Mouse (Mus musculus) forebrain, embryonic 16.5 days (tissue): Measurements from ENCODE around the gene Akap1. TPM values are rescaled to one million over a fixed set of nuclear protein-coding genes. Genes with fewer than 3 reads are reported as not detected.
A peak's percentile ranks its signal among the peaks of the same experiment; 100 is the strongest.

ENCODE experiments used
- ATAC-seq: fragments of 200-750 bp; cut with Nextera tagmentation; 2 replicates; pipeline ENCODE4 v1.8.0; 2017; ENCODE audit warnings: mild to moderate bottlenecking, moderate library complexity
- H3K27ac ChIP-seq: fragments of 300-500 bp; sonication (generic); 2 replicates; pipeline ENCODE4 v1.5.1; 2014; ENCODE audit warnings: low read length, control low read depth
- H3K27me3 ChIP-seq: fragments of 300-500 bp; sonication (generic); replicated peaks from 2 replicates; pipeline ENCODE4 v1.6.1; 2014; ENCODE audit warnings: low read length; ENCODE audit not compliant: control insufficient read depth, insufficient read depth
- H3K36me3 ChIP-seq: fragments of 300-500 bp; sonication (generic); 2 replicates; pipeline ENCODE4 v1.6.1; 2014; ENCODE audit not compliant: control insufficient read depth, insufficient read depth
- H3K4me1 ChIP-seq: fragments of 300-500 bp; sonication (generic); replicated peaks from 2 replicates; pipeline ENCODE4 v1.6.1; 2014; ENCODE audit warnings: low read length; ENCODE audit not compliant: control insufficient read depth, insufficient read depth
- H3K4me2 ChIP-seq: fragments of 300-500 bp; sonication (generic); 2 replicates; pipeline ENCODE4 v1.6.1; 2014; ENCODE audit warnings: mild to moderate bottlenecking, low read length, control low read depth
- H3K4me3 ChIP-seq: fragments of 300-500 bp; sonication (generic); replicated peaks from 2 replicates; pipeline ENCODE4 v1.5.1; 2014; ENCODE audit warnings: mild to moderate bottlenecking, low read length, control low read depth
- H3K9ac ChIP-seq: fragments of 300-500 bp; sonication (generic); replicated peaks from 2 replicates; pipeline ENCODE4 v1.6.1; 2014; ENCODE audit warnings: low read depth, low read length, control low read depth
- H3K9me3 ChIP-seq: fragments of 300-500 bp; sonication (generic); 2 replicates; pipeline ENCODE4 v1.6.1; 2016; ENCODE audit warnings: low read length; ENCODE audit not compliant: control insufficient read depth
- WGBS: fragments of 180-500 bp; shearing (Covaris S2); extraction: QIAGEN DNeasy Blood & Tissue Kit; methylation state at CpG from one replicate; pipeline ENCODE4 v1.1.7; 2014; 5-methylcytosine and 5-hydroxymethylcytosine counted together
- polyA plus RNA-seq: library from polyadenylated mRNA; unstranded; fragments of >200 nt; fragmentation: Nextera tagmentation; extraction: Ambion mirVana; gene quantifications from 2 replicates; pipeline ENCODE4 v1.2.1, GENCODE M21; 2015

The Akap1 gene
- polyA plus RNA-seq, result 37.5 and 40.7 TPM in 2 replicates

DNA sequence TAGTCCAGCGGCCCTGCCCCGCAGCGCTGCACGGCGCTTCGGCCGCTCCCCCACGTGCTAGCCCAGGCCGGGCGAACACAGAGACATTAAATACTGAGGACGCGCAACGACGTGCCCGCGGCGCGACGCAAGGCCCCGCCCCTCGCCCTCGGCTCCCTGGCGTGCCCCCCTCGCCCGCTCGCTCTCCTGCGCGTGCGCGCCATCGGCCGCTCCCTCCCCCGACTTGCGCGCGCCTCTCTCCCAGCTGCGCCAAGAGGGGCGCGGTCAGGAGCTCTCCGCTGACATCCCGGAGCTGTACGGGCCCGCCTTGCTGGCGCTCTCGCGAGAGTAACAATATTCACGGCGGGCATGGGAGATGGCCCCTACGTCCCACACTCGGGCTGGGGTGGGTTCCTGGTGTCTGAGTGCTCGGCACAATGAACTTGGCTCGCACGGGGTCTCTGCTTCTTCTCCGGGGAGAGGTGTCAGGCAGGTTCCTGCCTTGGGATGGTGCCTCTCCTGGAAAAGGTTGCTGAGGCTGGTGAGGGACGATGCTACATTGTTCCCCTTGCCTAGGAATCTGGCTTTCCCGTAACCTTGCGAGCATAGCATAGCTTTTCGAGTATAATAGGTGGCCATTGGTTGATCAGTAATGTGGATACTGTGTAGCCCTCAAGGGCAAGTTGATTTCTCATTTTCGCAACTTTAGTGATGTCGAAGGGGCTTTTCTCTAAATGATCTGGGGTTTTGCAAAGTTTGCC is at the start of gene Akap1:
Gene Akap1 (minus strand): TSS at position 129 of the 740 bp plus-strand sequence.
- H3K9ac ChIP-seq, result peak within 1 kb of the TSS; percentile 77
- H3K27ac ChIP-seq, result peak within 1 kb of the TSS; percentile 90
- H3K4me3 ChIP-seq, result peak within 1 kb of the TSS; percentile 71
- H3K36me3 ChIP-seq, result no peaks in the 10 kb centered on the region
- WGBS, result 1% methylated on average over 58 of the region's 60 CpGs
- H3K27me3 ChIP-seq, result no peaks in the 10 kb centered on the region
- ATAC-seq, result peak; percentile 99
- H3K4me1 ChIP-seq, result peaks cover 22% of the 10 kb centered on the region
- H3K4me2 ChIP-seq, result peak within 1 kb of the TSS; percentile 98
- H3K9me3 ChIP-seq, result no peaks in the 10 kb centered on the region

DNA sequence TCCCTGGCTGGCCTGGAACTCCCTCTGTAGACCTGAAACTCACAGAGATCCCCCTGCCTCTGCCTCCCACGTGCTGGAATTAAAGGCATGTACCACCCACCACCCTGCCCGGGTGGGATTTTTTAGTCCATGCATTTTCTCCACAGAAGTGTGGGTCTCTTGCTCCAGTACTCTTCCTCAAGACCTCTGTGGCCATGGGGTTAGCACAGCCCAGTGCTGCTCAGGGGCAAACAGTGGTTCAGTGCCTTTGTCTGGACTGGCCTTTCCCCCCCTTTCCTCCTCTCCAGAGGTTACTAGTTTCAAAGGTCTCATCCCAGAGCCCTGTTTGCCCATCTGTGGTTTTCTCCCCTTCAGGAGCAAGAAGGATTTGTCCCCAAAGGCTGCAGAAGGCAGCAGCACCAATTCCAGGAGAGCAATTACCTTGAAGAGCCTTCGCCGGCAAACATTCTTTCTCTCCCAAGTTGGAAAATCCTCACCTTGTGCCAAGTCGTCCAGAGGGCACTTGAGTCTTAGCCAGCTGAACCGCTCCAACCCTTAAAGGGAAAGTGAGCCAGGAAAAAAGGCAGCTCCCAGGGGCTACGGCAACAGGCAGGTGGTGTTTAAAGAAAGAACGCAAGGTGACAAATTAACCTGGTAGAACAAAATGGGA is 45.1 kb upstream of the Akap1 start:
- no peak overlapping the region for H3K9ac ChIP-seq
- ATAC-seq, result no peak
- H3K4me2 ChIP-seq, result no peak overlapping the region
- WGBS, result 73% methylated on average over 8 of the region's 8 CpGs
- H3K9me3 ChIP-seq, result no peaks in the 10 kb centered on the region
- H3K4me3 ChIP-seq, result no peak overlapping the region
- no peaks in the 10 kb centered on the region for H3K36me3 ChIP-seq
- no peak overlapping the region for H3K27ac ChIP-seq
- H3K27me3 ChIP-seq, result no peaks in the 10 kb centered on the region
- no peaks in the 10 kb centered on the region for H3K4me1 ChIP-seq

DNA sequence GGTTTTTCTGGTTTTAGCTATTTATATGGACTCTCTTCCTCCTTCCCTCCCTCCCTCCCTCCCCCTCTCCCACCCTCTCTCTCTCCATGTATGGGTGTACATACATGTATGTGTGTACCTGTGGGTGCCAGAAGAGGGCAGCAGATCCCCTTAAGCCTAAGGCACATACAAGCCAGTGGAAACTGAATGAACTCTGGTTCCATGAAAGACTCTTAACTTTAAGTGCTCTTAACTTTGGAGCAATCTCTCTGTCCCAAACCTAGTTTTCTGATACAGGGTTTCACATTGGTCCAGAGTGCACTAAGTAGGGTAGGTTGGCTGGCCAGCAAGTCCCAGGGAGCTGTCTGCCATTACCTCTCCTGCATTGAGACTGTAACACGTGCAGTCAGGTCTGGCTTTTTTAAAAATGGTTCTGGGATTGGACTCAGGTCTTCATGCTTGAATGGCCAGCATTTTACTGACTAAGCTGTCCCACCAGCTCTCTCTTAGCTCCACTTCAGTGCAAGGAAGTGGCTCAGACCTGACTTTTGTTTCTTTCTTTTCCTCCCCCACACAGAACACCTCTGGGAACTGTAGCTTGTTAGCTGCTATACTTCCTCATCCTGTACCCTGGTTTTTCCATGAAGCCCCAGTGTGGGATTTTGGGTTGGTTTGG is 44.3 kb upstream of the Akap1 start:
- no peaks in the 10 kb centered on the region for H3K9me3 ChIP-seq
- H3K27ac ChIP-seq, result no peak overlapping the region
- ATAC-seq, result 0 out of 2 replicates have a peak, but pooled peaks have one; percentile 50
- H3K9ac ChIP-seq, result no peak overlapping the region
- H3K4me3 ChIP-seq, result no peak overlapping the region
- no peak overlapping the region for H3K4me2 ChIP-seq
- no peaks in the 10 kb centered on the region for H3K36me3 ChIP-seq
- no peaks in the 10 kb centered on the region for H3K27me3 ChIP-seq
- WGBS, result 100% methylated on average over 1 of the region's 1 CpGs
- H3K4me1 ChIP-seq, result no peaks in the 10 kb centered on the region

DNA sequence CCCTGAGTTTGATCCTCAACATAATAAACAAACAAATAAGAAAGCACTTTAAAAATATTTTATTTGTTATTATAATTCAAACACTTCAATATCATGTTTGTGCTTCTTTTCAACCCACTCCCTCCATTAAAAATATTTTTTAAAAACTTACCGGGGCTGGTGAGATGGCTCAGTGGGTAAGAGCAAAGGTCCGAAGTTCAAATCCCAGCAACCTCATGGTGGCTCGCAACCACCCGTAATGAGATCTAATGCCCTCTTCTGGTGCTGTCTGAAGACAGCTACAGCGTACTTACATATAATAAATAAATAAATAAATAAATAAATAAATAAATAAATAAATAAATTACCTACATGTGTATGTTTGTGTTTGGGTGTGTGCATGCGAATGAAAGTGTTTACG is 43.5 kb upstream of the Akap1 start:
- Histone ChIP-seq H3K9me3 (no peaks in the 10 kb centered on the region), H3K4me3 (no peak overlapping the region), H3K4me2 (no peak overlapping the region), H3K36me3 (no peaks in the 10 kb centered on the region), H3K9ac (no peak overlapping the region), H3K4me1 (no peaks in the 10 kb centered on the region), H3K27ac (no peak overlapping the region), H3K27me3 (no peaks in the 10 kb centered on the region)
- 95% methylated on average over 7 of the region's 7 CpGs for WGBS
- ATAC-seq, result no peak

DNA sequence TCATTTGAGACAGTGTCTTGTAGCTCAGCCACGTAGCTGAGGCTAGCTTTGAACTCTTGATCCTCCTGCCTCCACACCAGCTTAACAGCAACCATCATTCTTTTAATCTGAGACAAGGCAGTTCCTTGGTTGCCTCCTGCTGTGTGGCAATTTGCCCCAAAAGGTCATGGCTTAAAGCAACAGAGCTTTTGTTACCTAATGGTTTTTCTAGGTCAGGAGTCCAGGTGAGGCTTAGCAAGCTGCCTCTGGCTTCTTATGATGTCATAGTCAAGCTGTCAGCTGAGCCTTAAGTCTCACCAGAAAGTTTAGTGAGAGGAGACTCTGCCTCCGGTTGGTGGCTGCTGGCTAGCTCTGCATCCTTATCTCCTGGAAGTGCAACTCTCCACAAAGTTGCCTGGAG is 41.2 kb upstream of the Akap1 start:
- Histone ChIP-seq H3K27ac (no peak overlapping the region), H3K9me3 (no peaks in the 10 kb centered on the region), H3K27me3 (no peaks in the 10 kb centered on the region), H3K36me3 (no peaks in the 10 kb centered on the region), H3K9ac (no peak overlapping the region), H3K4me2 (no peak overlapping the region), H3K4me1 (no peaks in the 10 kb centered on the region), H3K4me3 (no peak overlapping the region)
- no peak for ATAC-seq
- WGBS, result 23% methylated on average over 2 of the region's 2 CpGs

DNA sequence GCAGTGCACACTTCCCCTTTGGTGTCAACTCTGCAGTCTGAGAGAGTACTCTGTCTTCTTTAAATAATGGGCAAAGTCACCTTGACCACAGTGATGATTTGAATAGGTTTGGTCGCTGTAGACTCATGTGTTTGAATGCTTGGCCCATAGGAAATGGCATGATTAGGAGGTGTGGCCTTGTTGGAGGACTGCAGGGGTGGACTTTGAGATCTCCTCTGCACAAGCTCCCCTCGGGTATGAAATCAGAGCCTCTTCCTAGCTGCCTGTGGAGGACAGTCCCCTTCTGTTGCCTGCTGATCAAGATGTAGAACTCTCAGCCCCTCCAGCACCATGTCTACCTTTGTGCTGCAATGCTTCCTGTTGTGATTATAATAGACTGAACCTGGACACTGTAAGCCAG is 39.7 kb upstream of the Akap1 start:
- no peak overlapping the region for H3K9ac ChIP-seq
- H3K4me3 ChIP-seq, result no peak overlapping the region
- H3K4me2 ChIP-seq, result no peak overlapping the region
- no peaks in the 10 kb centered on the region for H3K27me3 ChIP-seq
- WGBS, result 68% methylated on average over 2 of the region's 2 CpGs
- no peaks in the 10 kb centered on the region for H3K36me3 ChIP-seq
- H3K9me3 ChIP-seq, result no peaks in the 10 kb centered on the region
- no peaks in the 10 kb centered on the region for H3K4me1 ChIP-seq
- H3K27ac ChIP-seq, result no peak overlapping the region
- ATAC-seq, result no peak

DNA sequence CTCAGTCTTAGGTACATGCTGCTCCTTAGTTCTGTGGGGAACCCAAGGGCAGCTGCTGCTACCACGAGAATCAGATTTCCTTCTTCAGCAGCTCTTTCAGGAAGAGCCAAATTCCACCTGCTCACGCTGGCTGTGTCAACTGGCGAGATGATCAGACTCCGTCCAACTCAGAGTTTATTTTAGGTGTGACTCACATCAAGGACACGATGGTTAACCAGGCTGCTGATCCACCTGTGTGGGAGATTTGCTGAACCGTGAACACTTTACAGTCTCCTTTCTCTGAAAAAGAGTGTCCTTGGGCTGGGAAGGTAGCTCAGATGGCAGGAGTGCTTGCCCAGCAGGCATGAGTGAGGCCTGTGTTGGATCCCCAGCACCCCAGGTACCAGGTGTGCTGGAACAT is 38.4 kb upstream of the Akap1 start:
- Histone ChIP-seq H3K4me1 (no peaks in the 10 kb centered on the region), H3K4me3 (no peak overlapping the region), H3K36me3 (no peaks in the 10 kb centered on the region), H3K9ac (no peak overlapping the region), H3K4me2 (no peak overlapping the region), H3K9me3 (no peaks in the 10 kb centered on the region), H3K27me3 (peaks cover 2% of the 10 kb centered on the region; the same call in 1 of the 2 replicates), H3K27ac (no peak overlapping the region)
- ATAC-seq, result no peak
- 84% methylated on average over 6 of the region's 6 CpGs for WGBS

DNA sequence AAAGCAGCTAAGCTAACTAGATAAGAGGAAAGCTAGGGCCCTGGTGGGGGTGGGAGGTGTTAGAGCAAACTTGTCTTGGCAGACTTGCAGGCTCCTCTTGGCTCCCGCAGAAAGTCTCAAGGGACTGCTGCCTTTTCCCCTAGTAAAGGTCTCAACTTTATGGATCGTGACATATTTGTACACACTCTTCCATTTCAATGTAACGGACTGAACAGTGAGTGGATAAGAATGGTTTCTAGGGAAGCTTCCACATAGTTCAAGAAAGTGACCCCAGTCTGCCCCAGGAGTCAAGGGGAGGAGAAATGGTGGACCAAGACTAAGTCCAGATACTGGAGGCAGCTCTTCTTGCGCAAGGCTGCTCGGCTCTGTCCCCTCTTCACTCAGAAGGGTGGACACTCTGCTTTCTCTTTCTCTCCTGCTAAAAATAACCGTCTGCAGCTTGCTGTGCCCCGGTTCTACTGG is 37.0 kb upstream of the Akap1 start:
- no peak overlapping the region for H3K27ac ChIP-seq
- 83% methylated on average over 7 of the region's 7 CpGs for WGBS
- no peaks in the 10 kb centered on the region for H3K9me3 ChIP-seq
- no peak overlapping the region for H3K4me2 ChIP-seq
- no peak overlapping the region for H3K9ac ChIP-seq
- no peaks in the 10 kb centered on the region for H3K4me1 ChIP-seq
- no peak overlapping the region for H3K4me3 ChIP-seq
- H3K36me3 ChIP-seq, result no peaks in the 10 kb centered on the region
- H3K27me3 ChIP-seq, result peaks cover 2% of the 10 kb centered on the region; the same call in 1 of the 2 replicates
- ATAC-seq, result no peak

DNA sequence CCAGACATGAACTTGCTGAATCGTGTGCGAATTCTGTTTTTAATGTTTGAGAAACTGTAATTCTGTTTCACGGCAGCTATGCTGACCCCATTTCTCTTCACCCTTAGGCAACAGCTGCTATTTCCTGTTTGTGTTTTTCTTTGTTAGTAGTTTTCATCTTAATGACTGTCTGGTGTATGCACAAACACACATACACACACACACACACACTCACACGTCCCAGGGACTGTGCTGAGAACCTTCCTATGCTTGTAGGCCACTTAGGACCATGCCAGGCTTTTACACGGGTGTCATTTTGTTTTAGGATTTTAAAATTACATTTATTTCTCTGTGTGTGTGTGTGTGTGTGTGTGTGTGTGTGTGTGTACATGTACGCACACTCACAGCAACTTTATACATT is 35.2 kb upstream of the Akap1 start:
- no peak overlapping the region for H3K27ac ChIP-seq
- 91% methylated on average over 6 of the region's 6 CpGs for WGBS
- no peak for ATAC-seq

More for the DNA sequence above, 35.2 kb upstream of the Akap1 start:
- Histone ChIP-seq H3K27me3 (peaks cover 2% of the 10 kb centered on the region; the same call in 1 of the 2 replicates), H3K9me3 (no peaks in the 10 kb centered on the region), H3K4me3 (no peak overlapping the region), H3K9ac (no peak overlapping the region), H3K4me2 (no peak overlapping the region), H3K36me3 (no peaks in the 10 kb centered on the region), H3K4me1 (no peaks in the 10 kb centered on the region)
